Mouse (Mus musculus): ENCODE results near the gene Dnajb13. TPM values are rescaled to one million over a fixed set of nuclear protein-coding genes. Genes with fewer than 3 reads are reported as not detected.

Gene Dnajb13
- polyA plus RNA-seq, 1 experiment from 2014 or later = 2.5 TPM

- H3K4me2 ChIP-seq = no peak overlapping the region
- no peak overlapping the region for H3K27ac ChIP-seq (replicated peaks)
- WGBS = 88% methylated on average over 13 of the region's 13 CpGs
- H3K9ac ChIP-seq = no peak overlapping the region
- peaks cover 8% of the 10 kb centered on the region; the same call in 1 of the 2 replicates for H3K4me1 ChIP-seq (replicated peaks)
- H3K9me3 ChIP-seq = no peaks in the 10 kb centered on the region
- ATAC-seq (ENCODE audit: low read depth) = no peak
- H3K36me3 ChIP-seq = no peaks in the 10 kb centered on the region
- no peak overlapping the region for H3K4me3 ChIP-seq
- no peaks in the 10 kb centered on the region for H3K27me3 ChIP-seq
Observed at GRCm38 (mm10) chr7:100504740-100505487, 9.8 kb downstream of the Dnajb13 start.

GRCm38 (mm10) chr7:100503076-100503475 is 11.7 kb downstream of the Dnajb13 start:
- no peaks in the 10 kb centered on the region for H3K27me3 ChIP-seq
- no peak overlapping the region for H3K9ac ChIP-seq
- no peak overlapping the region for H3K27ac ChIP-seq (replicated peaks)
- 91% methylated on average over 5 of the region's 5 CpGs for WGBS
- 0 out of 2 replicates have a peak, but pooled peaks cover 6% of the 10 kb centered on the region for H3K36me3 ChIP-seq
- ATAC-seq (ENCODE audit: low read depth) = no peak
- no peaks in the 10 kb centered on the region for H3K9me3 ChIP-seq
- H3K4me3 ChIP-seq = no peak overlapping the region
- no peak overlapping the region for H3K4me2 ChIP-seq
- peaks cover 2% of the 10 kb centered on the region; the same call in 1 of the 2 replicates for H3K4me1 ChIP-seq (replicated peaks)

GRCm38 (mm10) chr7:100502374-100502922 is 12.3 kb downstream of the Dnajb13 start:
- H3K27me3 ChIP-seq = no peaks in the 10 kb centered on the region
- H3K9me3 ChIP-seq = no peaks in the 10 kb centered on the region
- ATAC-seq (ENCODE audit: low read depth) = no peak
- 0 out of 2 replicates have a peak, but pooled peaks cover 6% of the 10 kb centered on the region for H3K36me3 ChIP-seq
- WGBS = 85% methylated on average over 7 of the region's 7 CpGs
- no peak overlapping the region for H3K4me3 ChIP-seq
- H3K4me1 ChIP-seq (replicated peaks) = no peaks in the 10 kb centered on the region
- H3K4me2 ChIP-seq = no peak overlapping the region
- H3K27ac ChIP-seq (replicated peaks) = no peak overlapping the region
- no peak overlapping the region for H3K9ac ChIP-seq

- H3K9me3 ChIP-seq = no peaks in the 10 kb centered on the region
- ATAC-seq (ENCODE audit: low read depth) = no peak
- 68% methylated on average over 2 of the region's 2 CpGs for WGBS
- no peak overlapping the region for H3K27ac ChIP-seq (replicated peaks)
- 0 out of 2 replicates have a peak, but pooled peaks cover 6% of the 10 kb centered on the region for H3K36me3 ChIP-seq
- no peaks in the 10 kb centered on the region for H3K27me3 ChIP-seq
- H3K9ac ChIP-seq = no peak overlapping the region
- no peak overlapping the region for H3K4me3 ChIP-seq
- no peaks in the 10 kb centered on the region for H3K4me1 ChIP-seq (replicated peaks)
- H3K4me2 ChIP-seq = no peak overlapping the region
Observed at GRCm38 (mm10) chr7:100501844-100502373, 12.9 kb downstream of the Dnajb13 start.

- Histone ChIP-seq H3K4me2 (no peak overlapping the region), H3K27me3 (no peaks in the 10 kb centered on the region), H3K9ac (no peak overlapping the region), H3K36me3 (0 out of 2 replicates have a peak, but pooled peaks cover 6% of the 10 kb centered on the region), H3K4me1 (replicated peaks) (peaks cover 3% of the 10 kb centered on the region), H3K4me3 (no peak overlapping the region), H3K27ac (replicated peaks) (no peak overlapping the region), H3K9me3 (no peaks in the 10 kb centered on the region)
- ATAC-seq (ENCODE audit: low read depth) = no peak
- WGBS = 73% methylated on average over 6 of the region's 6 CpGs
Observed at GRCm38 (mm10) chr7:100501027-100501843, 13.5 kb downstream of the Dnajb13 start.

GRCm38 (mm10) chr7:100500276-100500977 is 14.3 kb downstream of the Dnajb13 start:
- 69% methylated on average over 16 of the region's 16 CpGs for WGBS
- no peak overlapping the region for H3K4me2 ChIP-seq
- ATAC-seq (ENCODE audit: low read depth) = no peak
- no peak overlapping the region for H3K27ac ChIP-seq (replicated peaks)
- no peak overlapping the region for H3K9ac ChIP-seq
- H3K4me3 ChIP-seq = no peak overlapping the region
- H3K4me1 ChIP-seq (replicated peaks) = peaks cover 11% of the 10 kb centered on the region
- H3K9me3 ChIP-seq = no peaks in the 10 kb centered on the region
- H3K27me3 ChIP-seq = no peaks in the 10 kb centered on the region
- 0 out of 2 replicates have a peak, but pooled peaks cover 6% of the 10 kb centered on the region for H3K36me3 ChIP-seq

- H3K4me2 ChIP-seq = no peak overlapping the region
- H3K9me3 ChIP-seq = no peaks in the 10 kb centered on the region
- 0 out of 2 replicates have a peak, but pooled peaks cover 6% of the 10 kb centered on the region for H3K36me3 ChIP-seq
- ATAC-seq (ENCODE audit: low read depth) = no peak
- no peaks in the 10 kb centered on the region for H3K27me3 ChIP-seq
- no peak overlapping the region for H3K27ac ChIP-seq (replicated peaks)
- H3K9ac ChIP-seq = no peak overlapping the region
- H3K4me1 ChIP-seq (replicated peaks) = peaks cover 21% of the 10 kb centered on the region
- H3K4me3 ChIP-seq = no peak overlapping the region
Observed at GRCm38 (mm10) chr7:100499465-100499864, 15.3 kb downstream of the Dnajb13 start.

- peaks cover 2% of the 10 kb centered on the region; the same call in 1 of the 2 replicates for H3K27me3 ChIP-seq
- peaks cover 36% of the 10 kb centered on the region for H3K4me1 ChIP-seq (replicated peaks)
- no peak overlapping the region for H3K4me2 ChIP-seq
- 94% methylated on average over 13 of the region's 13 CpGs for WGBS
- H3K36me3 ChIP-seq = 0 out of 2 replicates have a peak, but pooled peaks cover 6% of the 10 kb centered on the region
- H3K9ac ChIP-seq = no peak overlapping the region
- no peak overlapping the region for H3K27ac ChIP-seq (replicated peaks)
- H3K4me3 ChIP-seq = no peak overlapping the region
- no peaks in the 10 kb centered on the region for H3K9me3 ChIP-seq
- ATAC-seq (ENCODE audit: low read depth) = no peak
Observed at GRCm38 (mm10) chr7:100497982-100498381, 16.8 kb downstream of the Dnajb13 start.

- Histone ChIP-seq H3K9ac (no peak overlapping the region), H3K4me2 (no peak overlapping the region), H3K9me3 (no peaks in the 10 kb centered on the region), H3K4me3 (no peak overlapping the region), H3K27me3 (peaks cover 8% of the 10 kb centered on the region), H3K4me1 (replicated peaks) (peaks cover 41% of the 10 kb centered on the region), H3K36me3 (0 out of 2 replicates have a peak, but pooled peaks cover 6% of the 10 kb centered on the region), H3K27ac (replicated peaks) (no peak overlapping the region)
- WGBS = 87% methylated on average over 4 of the region's 4 CpGs
- no peak for ATAC-seq (ENCODE audit: low read depth)
Observed at GRCm38 (mm10) chr7:100497402-100497801, 17.4 kb downstream of the Dnajb13 start.

- Histone ChIP-seq H3K9me3 (no peaks in the 10 kb centered on the region), H3K4me3 (no peak overlapping the region), H3K9ac (no peak overlapping the region), H3K4me1 (replicated peaks) (peaks cover 44% of the 10 kb centered on the region), H3K27ac (replicated peaks) (no peak overlapping the region), H3K36me3 (0 out of 2 replicates have a peak, but pooled peaks cover 6% of the 10 kb centered on the region), H3K4me2 (no peak overlapping the region), H3K27me3 (peaks cover 13% of the 10 kb centered on the region)
- ATAC-seq (ENCODE audit: low read depth) = no peak
- 96% methylated on average over 9 of the region's 9 CpGs for WGBS
Observed at GRCm38 (mm10) chr7:100496791-100497190, 18.0 kb downstream of the Dnajb13 start.

- peak overlapping the region; percentile 70 for H3K4me2 ChIP-seq
- 0 out of 2 replicates have a peak, but pooled peaks cover 6% of the 10 kb centered on the region for H3K36me3 ChIP-seq
- WGBS = 89% methylated on average over 6 of the region's 6 CpGs
- ATAC-seq (ENCODE audit: low read depth) = no peak
- H3K27ac ChIP-seq (replicated peaks) = peak overlapping the region; percentile 83
- H3K27me3 ChIP-seq = peaks cover 13% of the 10 kb centered on the region
- H3K4me3 ChIP-seq = no peak overlapping the region
- 0 out of 2 replicates have a peak overlapping the region, but pooled peaks have one; percentile 41 for H3K9ac ChIP-seq
- H3K9me3 ChIP-seq = no peaks in the 10 kb centered on the region
- peaks cover 44% of the 10 kb centered on the region for H3K4me1 ChIP-seq (replicated peaks)
Observed at GRCm38 (mm10) chr7:100496371-100496770, 18.4 kb downstream of the Dnajb13 start.
